Mouse (Mus musculus): ENCODE data around the gene Islr. TPM values are rescaled to one million over a fixed set of nuclear protein-coding genes. Genes with fewer than 3 reads are reported as not detected.

The Islr gene
- polyA plus RNA-seq, 1 experiment from 2014 or later, result 4.6 TPM

DNA sequence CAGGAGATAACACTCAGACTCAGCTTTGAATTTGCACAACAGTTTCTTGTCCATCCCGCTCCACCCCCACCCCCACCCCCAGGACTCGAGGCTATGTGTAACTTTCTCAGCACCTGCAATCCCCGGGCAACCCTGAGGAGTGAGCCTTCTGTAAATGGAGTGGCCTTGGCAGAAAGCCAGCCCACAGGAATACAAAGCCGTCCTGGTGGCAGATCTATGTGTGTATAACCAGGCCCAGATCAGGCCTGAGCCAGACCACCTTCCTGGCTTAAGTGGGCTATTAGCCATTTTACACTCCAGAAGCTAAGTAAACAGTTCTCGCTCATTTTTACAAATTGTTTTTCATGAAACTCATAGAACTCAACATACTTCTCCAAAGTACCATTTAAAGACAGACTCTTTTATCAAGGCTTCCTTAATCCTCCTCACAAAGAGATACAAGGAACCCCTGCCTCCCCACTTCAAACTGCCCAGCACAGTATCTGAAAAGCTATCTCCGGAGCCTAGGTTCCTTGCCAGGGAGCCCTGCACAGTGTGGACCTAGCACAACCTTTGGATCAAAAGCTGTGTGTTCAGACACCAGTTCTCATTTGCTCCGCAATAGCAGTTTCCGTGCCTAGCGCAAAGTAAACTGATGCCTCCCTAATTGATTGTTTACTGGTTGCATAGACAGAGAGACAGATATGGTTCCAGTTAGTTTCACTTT is 37.8 kb upstream of the Islr start:
- Histone ChIP-seq H3K4me1 (peaks cover 23% of the 10 kb centered on the region), H3K9me3 (no peaks in the 10 kb centered on the region), H3K36me3 (replicated peaks) (peaks cover 19% of the 10 kb centered on the region), H3K4me3 (no peak overlapping the region), H3K27ac (no peak overlapping the region; the same call in 1 of the 2 replicates), H3K27me3 (ENCODE audit: poor library complexity, severe bottlenecking) (no peaks in the 10 kb centered on the region)
- 69% methylated on average over 9 of the region's 9 CpGs for WGBS
- DNase-seq (ENCODE audit: extremely low spot score, low spot score), result no peak

GRCm38 (mm10) chr9:58234502-58235015 is 30.5 kb upstream of the Islr start:
- no peak overlapping the region for H3K4me3 ChIP-seq
- H3K9me3 ChIP-seq, result no peaks in the 10 kb centered on the region
- WGBS, result 96% methylated on average over 28 of the region's 28 CpGs
- no peak for DNase-seq (ENCODE audit: extremely low spot score, low spot score)
- no peaks in the 10 kb centered on the region for H3K27me3 ChIP-seq (ENCODE audit: poor library complexity, severe bottlenecking)
- 0 out of 2 replicates have a peak, but pooled peaks cover 4% of the 10 kb centered on the region for H3K4me1 ChIP-seq
- peaks cover 54% of the 10 kb centered on the region for H3K36me3 ChIP-seq (replicated peaks)
- no peak overlapping the region for H3K27ac ChIP-seq

GRCm38 (mm10) chr9:58232374-58232773 is 28.3 kb upstream of the Islr start:
- Histone ChIP-seq H3K36me3 (replicated peaks) (peaks cover 75% of the 10 kb centered on the region), H3K4me1 (0 out of 2 replicates have a peak, but pooled peaks cover 4% of the 10 kb centered on the region), H3K9me3 (no peaks in the 10 kb centered on the region), H3K4me3 (no peak overlapping the region), H3K27me3 (ENCODE audit: poor library complexity, severe bottlenecking) (no peaks in the 10 kb centered on the region), H3K27ac (no peak overlapping the region)
- WGBS, result 79% methylated on average over 5 of the region's 5 CpGs
- DNase-seq (ENCODE audit: extremely low spot score, low spot score), result no peak

DNA sequence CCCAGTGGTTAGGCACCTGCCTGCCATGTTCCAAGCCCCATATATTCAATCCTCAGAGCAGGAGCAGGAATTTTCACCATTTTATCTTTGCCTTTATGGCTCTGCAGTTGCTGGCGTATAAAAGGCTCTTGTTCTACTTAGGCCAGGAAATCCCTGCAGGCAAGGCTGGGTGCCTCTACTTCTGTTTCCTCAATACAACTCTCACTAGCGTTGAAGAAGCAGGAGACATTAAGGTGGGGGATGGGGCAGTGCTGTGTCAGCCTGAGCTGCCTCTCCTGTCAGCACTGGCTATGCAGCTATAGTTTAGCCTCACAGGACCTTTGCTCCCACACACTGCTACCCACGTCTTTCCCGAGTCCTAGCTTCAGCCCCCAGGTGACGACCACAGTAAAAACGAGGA is 27.6 kb upstream of the Islr start:
- H3K36me3 ChIP-seq (replicated peaks), result peaks cover 80% of the 10 kb centered on the region

GRCm38 (mm10) chr9:58228777-58229466 is 24.8 kb upstream of the Islr start:
- H3K36me3 ChIP-seq (replicated peaks), result peaks cover 77% of the 10 kb centered on the region

More for the DNA sequence above, 27.6 kb upstream of the Islr start:
- no peak for DNase-seq (ENCODE audit: extremely low spot score, low spot score)
- no peak overlapping the region for H3K27ac ChIP-seq
- H3K4me1 ChIP-seq, result 0 out of 2 replicates have a peak, but pooled peaks cover 4% of the 10 kb centered on the region
- H3K27me3 ChIP-seq (ENCODE audit: poor library complexity, severe bottlenecking), result no peaks in the 10 kb centered on the region
- WGBS, result 76% methylated on average over 6 of the region's 6 CpGs
- no peaks in the 10 kb centered on the region for H3K9me3 ChIP-seq
- H3K4me3 ChIP-seq, result no peak overlapping the region

GRCm38 (mm10) chr9:58225915-58226913 is 22.1 kb upstream of the Islr start:
- H3K4me1 ChIP-seq, result no peaks in the 10 kb centered on the region
- H3K27me3 ChIP-seq (ENCODE audit: poor library complexity, severe bottlenecking), result no peaks in the 10 kb centered on the region
- DNase-seq (ENCODE audit: extremely low spot score, low spot score), result peak; percentile 53
- no peak overlapping the region for H3K4me3 ChIP-seq
- WGBS, result 64% methylated on average over 9 of the region's 9 CpGs
- peaks cover 67% of the 10 kb centered on the region for H3K36me3 ChIP-seq (replicated peaks)
- no peaks in the 10 kb centered on the region for H3K9me3 ChIP-seq
- H3K27ac ChIP-seq, result no peak overlapping the region

More at GRCm38 (mm10) chr9:58228777-58229466, 24.8 kb upstream of the Islr start:
- Histone ChIP-seq H3K27ac (no peak overlapping the region), H3K9me3 (no peaks in the 10 kb centered on the region), H3K27me3 (ENCODE audit: poor library complexity, severe bottlenecking) (no peaks in the 10 kb centered on the region), H3K4me3 (no peak overlapping the region), H3K4me1 (0 out of 2 replicates have a peak, but pooled peaks cover 4% of the 10 kb centered on the region)
- DNase-seq (ENCODE audit: extremely low spot score, low spot score), result no peak
- 95% methylated on average over 9 of the region's 9 CpGs for WGBS

DNA sequence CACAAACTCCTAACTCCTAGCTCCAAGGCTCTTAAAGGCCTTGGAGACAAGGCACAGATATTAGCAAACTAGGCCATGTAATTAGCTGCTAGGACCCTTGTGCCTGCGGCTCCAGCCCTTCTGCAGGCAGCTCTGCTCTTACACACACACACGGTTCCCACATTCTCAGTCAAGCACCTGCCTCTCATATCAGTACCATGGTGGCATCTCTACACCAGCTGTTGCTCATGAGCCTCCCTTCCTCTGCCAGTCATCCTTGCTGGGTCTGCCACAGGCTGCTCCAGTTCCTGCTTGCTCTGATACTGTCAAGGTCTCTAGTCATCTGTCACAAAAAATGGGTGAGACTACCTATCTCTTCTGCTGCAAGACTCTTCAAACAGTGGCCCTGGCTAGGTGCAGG is 20.2 kb upstream of the Islr start:
- Histone ChIP-seq H3K4me3 (no peak overlapping the region), H3K27me3 (ENCODE audit: poor library complexity, severe bottlenecking) (no peaks in the 10 kb centered on the region), H3K4me1 (no peaks in the 10 kb centered on the region), H3K36me3 (replicated peaks) (peaks cover 63% of the 10 kb centered on the region), H3K9me3 (no peaks in the 10 kb centered on the region), H3K27ac (no peak overlapping the region)
- DNase-seq (ENCODE audit: extremely low spot score, low spot score), result no peak
- 97% methylated on average over 2 of the region's 2 CpGs for WGBS

DNA sequence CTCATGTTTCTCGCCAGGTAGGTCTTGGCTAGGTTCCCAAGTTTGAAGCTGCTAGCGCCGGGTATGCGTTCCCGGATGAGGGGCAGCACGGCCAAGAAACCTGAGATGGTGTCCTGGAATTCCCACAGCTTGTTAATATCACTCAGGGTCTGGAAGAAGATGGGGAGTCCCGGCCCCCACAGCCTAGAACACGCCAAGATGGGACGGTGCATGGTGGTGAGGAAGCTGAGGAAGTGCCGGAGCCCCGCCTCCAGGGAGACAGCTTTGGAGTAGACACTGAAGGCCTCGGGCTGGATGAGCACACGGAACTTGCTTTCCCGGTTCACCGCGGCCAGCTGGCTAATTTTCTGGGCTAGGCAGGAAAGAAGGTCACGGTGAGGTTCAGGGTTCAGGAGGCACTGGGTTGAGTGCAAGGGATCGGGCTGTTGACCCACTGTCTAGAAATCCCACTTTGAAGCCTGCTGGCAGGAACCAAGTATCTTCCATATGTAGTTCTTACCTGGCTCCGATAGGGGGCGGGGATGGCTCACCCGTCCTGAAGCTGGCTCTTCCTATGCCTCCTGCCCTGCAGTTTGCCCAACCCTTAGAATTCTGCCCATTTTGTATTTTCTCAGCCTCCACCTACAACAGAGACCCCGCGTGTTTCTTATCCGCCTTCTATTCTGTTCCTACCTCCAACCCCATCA is 16.3 kb upstream of the Islr start:
- Histone ChIP-seq H3K27ac (no peak overlapping the region), H3K36me3 (replicated peaks) (peaks cover 33% of the 10 kb centered on the region), H3K4me3 (no peak overlapping the region), H3K4me1 (peaks cover 13% of the 10 kb centered on the region), H3K9me3 (no peaks in the 10 kb centered on the region), H3K27me3 (ENCODE audit: poor library complexity, severe bottlenecking) (no peaks in the 10 kb centered on the region)
- DNase-seq (ENCODE audit: extremely low spot score, low spot score), result peak; percentile 51
- WGBS, result 76% methylated on average over 24 of the region's 24 CpGs

DNA sequence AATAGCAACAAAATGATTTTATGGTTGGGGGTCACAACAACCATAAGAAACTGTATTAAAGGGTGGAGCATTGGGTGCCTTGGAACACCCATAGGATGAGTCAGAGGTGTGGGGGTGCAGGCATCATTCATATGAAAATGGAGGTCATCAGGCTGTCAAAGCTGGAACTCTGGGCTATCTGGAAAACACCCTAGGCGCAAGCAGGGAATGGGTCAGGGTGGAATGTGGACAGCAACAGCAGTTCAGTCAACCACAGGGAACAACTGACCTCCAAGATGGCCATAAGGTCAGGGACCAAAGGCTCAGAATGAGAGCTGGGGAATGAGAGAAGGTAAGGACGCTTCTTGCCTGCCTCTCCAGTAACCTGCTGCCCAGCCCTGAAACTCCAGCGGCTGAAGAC is 14.4 kb upstream of the Islr start:
- H3K27me3 ChIP-seq (ENCODE audit: poor library complexity, severe bottlenecking), result no peaks in the 10 kb centered on the region
- 89% methylated on average over 3 of the region's 3 CpGs for WGBS
- peaks cover 28% of the 10 kb centered on the region for H3K4me1 ChIP-seq
- H3K27ac ChIP-seq, result no peak overlapping the region
- no peak for DNase-seq (ENCODE audit: extremely low spot score, low spot score)
- H3K9me3 ChIP-seq, result no peaks in the 10 kb centered on the region
- no peak overlapping the region for H3K4me3 ChIP-seq
- H3K36me3 ChIP-seq (replicated peaks), result peaks cover 29% of the 10 kb centered on the region

- peak; percentile 44 for DNase-seq (ENCODE audit: extremely low spot score, low spot score)
- no peaks in the 10 kb centered on the region for H3K9me3 ChIP-seq
Measured at GRCm38 (mm10) chr9:58216402-58216801, 12.3 kb upstream of the Islr start.

GRCm38 (mm10) chr9:58214519-58215180 is 10.5 kb upstream of the Islr start:
- Histone ChIP-seq H3K4me3 (no peak overlapping the region), H3K27ac (no peak overlapping the region), H3K36me3 (replicated peaks) (peaks cover 4% of the 10 kb centered on the region; the same call in 1 of the 2 replicates), H3K27me3 (ENCODE audit: poor library complexity, severe bottlenecking) (peaks cover 9% of the 10 kb centered on the region; the same call in 1 of the 2 replicates), H3K9me3 (no peaks in the 10 kb centered on the region), H3K4me1 (peaks cover 36% of the 10 kb centered on the region)
- 70% methylated on average over 8 of the region's 8 CpGs for WGBS
- no peak for DNase-seq (ENCODE audit: extremely low spot score, low spot score)

More at GRCm38 (mm10) chr9:58216402-58216801, 12.3 kb upstream of the Islr start:
- 0 out of 2 replicates have a peak overlapping the region, but pooled peaks have one; percentile 30 for H3K27ac ChIP-seq
- H3K4me1 ChIP-seq, result peaks cover 31% of the 10 kb centered on the region
- peaks cover 9% of the 10 kb centered on the region; the same call in 1 of the 2 replicates for H3K27me3 ChIP-seq (ENCODE audit: poor library complexity, severe bottlenecking)
- peaks cover 15% of the 10 kb centered on the region for H3K36me3 ChIP-seq (replicated peaks)
- H3K4me3 ChIP-seq, result no peak overlapping the region
- WGBS, result 41% methylated on average over 6 of the region's 6 CpGs

All from forebrain, embryonic 10.5 days (tissue).